Mouse (Mus musculus): ENCODE data around the gene 1600014C23Rik. TPM values are rescaled to one million over a fixed set of nuclear protein-coding genes. Genes with fewer than 3 reads are reported as not detected.

The 1600014C23Rik gene
- not detected in 2 replicates for total RNA-seq (2014; rRNA removed)
- 0.67 TPM in 1 of 2 replicates, not detected in the other for polyA plus RNA-seq (2015; fragmentation: Nextera tagmentation; extraction: Ambion mirVana)

GRCm38 (mm10) chr17:45733735-45734301 lies at the start of gene 1600014C23Rik:
1600014C23Rik (minus strand) TSS chr17:45733844.
- Histone ChIP-seq H3K27ac (ENCODE audit: low read depth, low read length) (0 out of 2 replicates have a peak within 1 kb of the TSS, but pooled peaks have one; percentile 65), H3K36me3 (ENCODE audit: insufficient read depth, low read length) (no peaks in the 10 kb centered on the region), H3K4me2 (ENCODE audit: low read depth, low read length, poor library complexity, severe bottlenecking) (peak within 1 kb of the TSS; percentile 81), H3K9ac (replicated peaks; ENCODE audit: low read length, poor library complexity, severe bottlenecking) (peak within 1 kb of the TSS; percentile 55; the same call in 1 of the 2 replicates), H3K27me3 (ENCODE audit: insufficient read depth, low read length) (0 out of 2 replicates have a peak, but pooled peaks cover 8% of the 10 kb centered on the region), H3K4me3 (ENCODE audit: low read depth, low read length) (peak within 1 kb of the TSS; percentile 32), H3K9me3 (ENCODE audit: low read length) (no peaks in the 10 kb centered on the region), H3K4me1 (ENCODE audit: insufficient read depth, low read length) (peaks cover 20% of the 10 kb centered on the region)
- WGBS: 2% methylated on average over 41 of the region's 41 CpGs
- ATAC-seq (ENCODE audit: low FRiP score) (peak; percentile 27), DNase-seq (ENCODE audit: low spot score) (peak; percentile 85)
- TF ChIP-seq CTCF (IDR thresholded peaks at IDR 0.05): no peak

DNA sequence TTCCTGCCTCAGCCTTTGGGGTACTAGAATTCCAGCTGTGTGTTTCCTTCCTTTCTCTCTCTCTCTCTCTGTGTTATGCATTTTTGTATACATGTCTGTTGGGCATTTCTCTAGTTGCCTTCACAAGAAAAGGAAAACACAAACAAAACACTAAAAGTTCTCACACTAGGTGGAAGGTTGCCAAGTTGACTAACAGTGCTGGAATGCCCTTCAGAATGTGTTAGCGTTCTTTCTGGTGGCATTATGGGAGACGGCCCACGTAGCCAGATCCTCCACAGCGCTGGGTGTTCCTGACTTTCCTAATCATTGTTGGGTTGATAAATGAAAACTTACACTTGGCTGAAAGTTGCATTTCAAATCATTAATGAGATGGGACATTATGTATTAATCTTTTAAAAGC lies 44.8 kb upstream of the 1600014C23Rik start:
- Histone ChIP-seq H3K4me3 (ENCODE audit: low read depth, low read length) (no peak overlapping the region), H3K9me3 (ENCODE audit: low read length) (no peaks in the 10 kb centered on the region), H3K27ac (ENCODE audit: low read depth, low read length) (no peak overlapping the region), H3K9ac (replicated peaks; ENCODE audit: low read length, poor library complexity, severe bottlenecking) (no peak overlapping the region), H3K27me3 (ENCODE audit: insufficient read depth, low read length) (no peaks in the 10 kb centered on the region), H3K4me2 (ENCODE audit: low read depth, low read length, poor library complexity, severe bottlenecking) (no peak overlapping the region), H3K36me3 (ENCODE audit: insufficient read depth, low read length) (no peaks in the 10 kb centered on the region), H3K4me1 (ENCODE audit: insufficient read depth, low read length) (no peaks in the 10 kb centered on the region)
- no peak for TF ChIP-seq CTCF (IDR thresholded peaks at IDR 0.05)
- no peak for ATAC-seq (ENCODE audit: low FRiP score)
- DNase-seq (ENCODE audit: low spot score): no peak
- WGBS: 90% methylated on average over 4 of the region's 4 CpGs

- Histone ChIP-seq H3K4me1 (ENCODE audit: insufficient read depth, low read length) (no peaks in the 10 kb centered on the region), H3K27ac (ENCODE audit: low read depth, low read length) (no peak overlapping the region), H3K9ac (replicated peaks; ENCODE audit: low read length, poor library complexity, severe bottlenecking) (no peak overlapping the region), H3K4me2 (ENCODE audit: low read depth, low read length, poor library complexity, severe bottlenecking) (no peak overlapping the region), H3K4me3 (ENCODE audit: low read depth, low read length) (no peak overlapping the region), H3K9me3 (ENCODE audit: low read length) (no peaks in the 10 kb centered on the region), H3K36me3 (ENCODE audit: insufficient read depth, low read length) (no peaks in the 10 kb centered on the region), H3K27me3 (ENCODE audit: insufficient read depth, low read length) (no peaks in the 10 kb centered on the region)
- no peak for TF ChIP-seq CTCF (IDR thresholded peaks at IDR 0.05)
- no peak for DNase-seq (ENCODE audit: low spot score)
- WGBS: 84% methylated on average over 6 of the region's 6 CpGs
- no peak for ATAC-seq (ENCODE audit: low FRiP score)
Observed at GRCm38 (mm10) chr17:45777431-45777830, 43.8 kb upstream of the 1600014C23Rik start.

DNA sequence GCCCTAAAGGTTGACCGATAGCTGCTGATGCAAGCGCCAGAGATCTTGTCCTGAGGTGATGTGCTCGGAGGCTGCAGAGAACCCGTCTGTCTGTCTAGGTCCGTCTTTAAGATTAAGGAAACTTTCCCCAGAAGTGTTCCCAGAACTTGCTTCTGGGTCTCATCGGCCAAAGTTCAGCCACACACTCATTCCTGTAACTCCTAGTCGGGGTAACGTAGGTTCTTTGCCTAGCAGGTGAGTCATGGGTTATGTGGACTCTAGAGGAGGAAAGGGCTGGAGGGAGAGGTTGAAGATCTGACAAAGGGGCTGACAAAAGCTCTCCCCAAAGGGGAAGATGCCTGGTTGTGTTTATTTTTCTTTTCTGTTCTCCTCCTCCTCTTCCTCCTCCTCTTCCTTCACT lies 42.5 kb upstream of the 1600014C23Rik start:
- Histone ChIP-seq H3K4me3 (ENCODE audit: low read depth, low read length) (no peak overlapping the region), H3K27me3 (ENCODE audit: insufficient read depth, low read length) (no peaks in the 10 kb centered on the region), H3K9me3 (ENCODE audit: low read length) (no peaks in the 10 kb centered on the region), H3K36me3 (ENCODE audit: insufficient read depth, low read length) (no peaks in the 10 kb centered on the region), H3K9ac (replicated peaks; ENCODE audit: low read length, poor library complexity, severe bottlenecking) (no peak overlapping the region), H3K27ac (ENCODE audit: low read depth, low read length) (no peak overlapping the region), H3K4me2 (ENCODE audit: low read depth, low read length, poor library complexity, severe bottlenecking) (no peak overlapping the region), H3K4me1 (ENCODE audit: insufficient read depth, low read length) (no peaks in the 10 kb centered on the region)
- WGBS: 94% methylated on average over 8 of the region's 8 CpGs
- TF ChIP-seq CTCF (IDR thresholded peaks at IDR 0.05): no peak
- DNase-seq (ENCODE audit: low spot score) (no peak), ATAC-seq (ENCODE audit: low FRiP score) (no peak)

DNA sequence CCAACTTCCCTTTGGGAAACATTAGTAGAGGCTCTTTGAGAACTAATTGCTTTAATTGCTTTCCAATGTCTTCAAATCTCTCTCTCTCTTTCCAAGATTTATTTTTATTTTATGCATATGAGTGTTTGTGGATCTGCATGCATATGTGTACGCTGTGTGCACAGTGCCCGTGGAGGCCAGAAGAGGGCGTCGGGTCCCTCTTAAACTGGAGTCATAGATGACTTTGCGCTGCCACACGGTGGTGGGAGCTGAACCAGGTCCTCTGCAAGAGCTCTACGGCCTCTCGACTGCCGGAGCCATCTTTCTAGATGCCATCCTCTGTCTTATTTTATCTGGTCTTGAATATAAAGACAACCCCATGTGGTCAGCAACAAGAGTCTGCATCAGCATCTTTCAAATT lies 41.8 kb upstream of the 1600014C23Rik start:
- 91% methylated on average over 9 of the region's 9 CpGs for WGBS
- ATAC-seq (ENCODE audit: low FRiP score): no peak

DNA sequence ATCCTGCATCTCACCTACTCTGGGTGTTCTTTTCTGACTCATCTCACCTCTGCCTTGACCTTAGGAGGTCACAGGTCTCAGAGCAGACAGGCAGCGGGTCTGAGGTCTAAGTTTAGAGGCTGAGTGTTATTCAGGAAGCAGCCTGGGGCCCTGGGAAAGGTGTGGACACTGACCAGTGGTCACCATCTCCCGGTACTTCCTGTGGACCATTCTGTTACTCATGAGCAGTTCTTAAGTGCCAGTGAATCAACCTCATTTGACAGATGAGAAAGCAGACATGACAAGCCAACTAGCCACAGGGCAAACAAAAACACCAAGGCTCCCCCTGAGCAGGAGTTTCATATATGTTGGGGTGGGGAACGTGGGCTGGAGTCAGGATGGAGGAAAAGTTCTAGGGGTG lies 38.9 kb upstream of the 1600014C23Rik start:
- DNase-seq (ENCODE audit: low spot score) (no peak), ATAC-seq (ENCODE audit: low FRiP score) (no peak)
- Histone ChIP-seq H3K4me2 (ENCODE audit: low read depth, low read length, poor library complexity, severe bottlenecking) (no peak overlapping the region), H3K27me3 (ENCODE audit: insufficient read depth, low read length) (no peaks in the 10 kb centered on the region), H3K4me1 (ENCODE audit: insufficient read depth, low read length) (no peaks in the 10 kb centered on the region; the same call in 1 of the 2 replicates), H3K4me3 (ENCODE audit: low read depth, low read length) (no peak overlapping the region), H3K9me3 (ENCODE audit: low read length) (no peaks in the 10 kb centered on the region), H3K36me3 (ENCODE audit: insufficient read depth, low read length) (no peaks in the 10 kb centered on the region), H3K9ac (replicated peaks; ENCODE audit: low read length, poor library complexity, severe bottlenecking) (no peak overlapping the region), H3K27ac (ENCODE audit: low read depth, low read length) (no peak overlapping the region)
- no peak for TF ChIP-seq CTCF (IDR thresholded peaks at IDR 0.05)
- WGBS: 82% methylated on average over 3 of the region's 3 CpGs

More for the DNA sequence above, 41.8 kb upstream of the 1600014C23Rik start:
- H3K27ac ChIP-seq (ENCODE audit: low read depth, low read length): no peak overlapping the region
- no peak overlapping the region for H3K4me3 ChIP-seq (ENCODE audit: low read depth, low read length)
- no peaks in the 10 kb centered on the region for H3K36me3 ChIP-seq (ENCODE audit: insufficient read depth, low read length)
- no peaks in the 10 kb centered on the region; the same call in 1 of the 2 replicates for H3K4me1 ChIP-seq (ENCODE audit: insufficient read depth, low read length)
- TF ChIP-seq CTCF (IDR thresholded peaks at IDR 0.05): peak; percentile 26; the same call in 1 of the 2 replicates
- H3K9ac ChIP-seq (replicated peaks; ENCODE audit: low read length, poor library complexity, severe bottlenecking): no peak overlapping the region
- H3K27me3 ChIP-seq (ENCODE audit: insufficient read depth, low read length): no peaks in the 10 kb centered on the region
- H3K4me2 ChIP-seq (ENCODE audit: low read depth, low read length, poor library complexity, severe bottlenecking): no peak overlapping the region
- H3K9me3 ChIP-seq (ENCODE audit: low read length): no peaks in the 10 kb centered on the region
- no peak for DNase-seq (ENCODE audit: low spot score)

Data from midbrain, postnatal 0 days (tissue).